Mouse (Mus musculus) kidney, embryonic 16.5 days (tissue): ENCODE results near the gene Ajap1. TPM values are rescaled to one million over a fixed set of nuclear protein-coding genes. Genes with fewer than 3 reads are reported as not detected.

Experiments
- ATAC-seq: fragments of 200-750 bp; cut with Nextera tagmentation; 2 replicates; pipeline ENCODE4 v1.8.0; 2017; ENCODE audit warnings: moderate TSS enrichment; ENCODE audit not compliant: low FRiP score, low TSS enrichment
- H3K27ac ChIP-seq: fragments of 300-500 bp; sonication (generic); 2 replicates; pipeline ENCODE4 v1.5.1; 2014; ENCODE audit warnings: low read length
- H3K27me3 ChIP-seq: fragments of 300-500 bp; sonication (generic); 2 replicates; pipeline ENCODE4 v1.6.1; 2014; ENCODE audit warnings: low read length, control low read depth, mixed read lengths; ENCODE audit not compliant: insufficient read depth
- H3K36me3 ChIP-seq: fragments of 300-500 bp; sonication (generic); 2 replicates; pipeline ENCODE4 v1.6.1; 2014; ENCODE audit warnings: low read length, control low read depth, mixed read lengths; ENCODE audit not compliant: insufficient read depth
- H3K4me1 ChIP-seq: fragments of 300-500 bp; sonication (generic); 2 replicates; pipeline ENCODE4 v1.6.1; 2014; ENCODE audit warnings: low read length, control low read depth, mixed read lengths; ENCODE audit not compliant: insufficient read depth
- H3K4me2 ChIP-seq: fragments of 300-500 bp; sonication (generic); replicated peaks from 2 replicates; pipeline ENCODE4 v1.6.1; 2014; ENCODE audit warnings: low read depth, low read length
- H3K4me3 ChIP-seq: fragments of 300-500 bp; sonication (generic); 2 replicates; pipeline ENCODE4 v1.5.1; 2014; ENCODE audit warnings: mild to moderate bottlenecking, low read length
- H3K9ac ChIP-seq: fragments of 300-500 bp; sonication (generic); replicated peaks from 2 replicates; pipeline ENCODE4 v1.6.1; 2014; ENCODE audit warnings: low read length
- H3K9me3 ChIP-seq: fragments of 300-500 bp; sonication (generic); 2 replicates; pipeline ENCODE4 v1.6.1; 2016; ENCODE audit warnings: low read length, control low read depth
- WGBS: fragments of 180-500 bp; shearing (Covaris S2); extraction: QIAGEN DNeasy Blood & Tissue Kit; methylation state at CpG from one replicate; pipeline ENCODE4 v1.1.7; 2014; 5-methylcytosine and 5-hydroxymethylcytosine counted together
- polyA plus RNA-seq: library from polyadenylated mRNA; unstranded; fragments of >200 nt; fragmentation: Nextera tagmentation; extraction: Ambion mirVana; gene quantifications from 2 replicates; pipeline ENCODE4 v1.2.1, GENCODE M21; 2015

The Ajap1 gene
- polyA plus RNA-seq, 1 experiment from 2014 or later: 1.5 TPM

DNA sequence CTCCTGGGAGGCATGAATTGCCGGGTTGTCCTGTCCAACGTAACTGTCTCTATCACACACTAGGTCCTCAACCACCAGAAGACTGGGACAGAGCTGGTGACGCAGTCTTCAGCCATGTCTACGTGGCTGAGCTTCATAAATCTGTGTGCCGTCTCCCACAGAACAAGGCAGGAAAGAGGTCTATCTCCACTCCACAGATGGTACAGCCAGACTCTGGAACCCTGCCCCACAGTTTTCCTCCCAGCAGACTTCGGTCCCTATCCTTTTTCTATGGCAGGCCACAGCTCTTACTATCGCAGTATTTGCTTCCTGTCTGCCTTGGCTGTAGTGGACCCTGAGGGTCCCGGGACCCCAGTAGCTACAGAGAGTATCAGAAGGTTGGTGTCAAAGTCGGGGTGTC is 23.1 kb downstream of the Ajap1 start:
- no peak for ATAC-seq
- H3K4me1 ChIP-seq: no peaks in the 10 kb centered on the region
- no peak overlapping the region for H3K27ac ChIP-seq
- H3K36me3 ChIP-seq: no peaks in the 10 kb centered on the region
- H3K27me3 ChIP-seq: no peaks in the 10 kb centered on the region
- no peak overlapping the region for H3K9ac ChIP-seq
- H3K9me3 ChIP-seq: no peaks in the 10 kb centered on the region
- 89% methylated on average over 9 of the region's 9 CpGs for WGBS
- H3K4me3 ChIP-seq: no peak overlapping the region
- no peak overlapping the region for H3K4me2 ChIP-seq

DNA sequence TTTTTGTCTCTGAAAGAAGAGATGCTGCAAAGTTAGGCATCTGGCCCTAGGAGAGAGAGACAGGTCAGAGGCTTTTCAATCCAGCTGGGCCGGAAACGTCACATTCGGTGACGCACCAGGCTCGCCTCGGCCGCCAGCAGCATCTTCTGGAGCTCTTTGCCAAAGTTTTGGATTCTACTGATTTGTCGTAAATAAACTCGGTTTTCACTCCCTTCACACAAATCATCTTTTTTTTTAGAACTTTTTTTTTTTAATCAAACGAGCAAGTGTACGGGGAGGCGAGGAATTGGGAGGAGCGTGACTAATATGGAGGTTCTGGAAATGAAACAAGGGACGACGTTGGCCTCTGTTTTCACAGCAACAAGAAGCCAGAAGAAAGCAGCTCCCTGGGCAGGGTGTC is 23.8 kb downstream of the Ajap1 start:
- ATAC-seq: no peak
- WGBS: 75% methylated on average over 15 of the region's 15 CpGs
- no peaks in the 10 kb centered on the region for H3K9me3 ChIP-seq
- no peak overlapping the region for H3K27ac ChIP-seq
- H3K27me3 ChIP-seq: no peaks in the 10 kb centered on the region
- no peak overlapping the region for H3K4me3 ChIP-seq
- no peaks in the 10 kb centered on the region for H3K36me3 ChIP-seq
- no peak overlapping the region for H3K9ac ChIP-seq
- H3K4me1 ChIP-seq: no peaks in the 10 kb centered on the region
- H3K4me2 ChIP-seq: no peak overlapping the region

DNA sequence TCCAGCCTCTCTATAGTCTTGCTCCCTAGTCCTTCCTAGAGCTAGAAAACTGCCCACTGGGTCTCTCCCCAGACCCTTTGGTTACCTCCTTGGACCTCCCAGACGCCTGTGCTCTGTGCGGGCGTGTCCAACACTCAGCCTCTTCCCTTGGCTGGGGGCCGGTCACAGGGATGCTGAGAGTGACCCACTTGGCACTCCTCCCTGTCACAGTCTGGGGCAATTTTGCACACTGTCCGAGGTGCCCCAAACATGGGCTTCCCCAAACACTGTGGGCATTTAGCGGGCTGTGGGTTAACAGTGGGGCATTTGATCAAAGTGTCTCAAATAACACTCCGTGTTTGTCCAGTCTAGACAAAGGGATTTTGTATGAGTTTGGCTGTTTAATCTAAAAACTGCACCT is 29.1 kb downstream of the Ajap1 start:
- no peaks in the 10 kb centered on the region for H3K9me3 ChIP-seq
- H3K9ac ChIP-seq: no peak overlapping the region
- H3K4me1 ChIP-seq: no peaks in the 10 kb centered on the region
- H3K27ac ChIP-seq: no peak overlapping the region
- no peak for ATAC-seq
- no peak overlapping the region for H3K4me2 ChIP-seq
- 59% methylated on average over 7 of the region's 7 CpGs for WGBS
- H3K36me3 ChIP-seq: no peaks in the 10 kb centered on the region
- H3K27me3 ChIP-seq: no peaks in the 10 kb centered on the region
- H3K4me3 ChIP-seq: no peak overlapping the region

- 78% methylated on average over 8 of the region's 8 CpGs for whole genome bisulfite sequencing
- Histone ChIP-seq H3K4me2 (no peak overlapping the region), H3K4me1 (no peaks in the 10 kb centered on the region), H3K27me3 (no peaks in the 10 kb centered on the region), H3K27ac (no peak overlapping the region), H3K36me3 (no peaks in the 10 kb centered on the region), H3K4me3 (no peak overlapping the region), H3K9me3 (no peaks in the 10 kb centered on the region), H3K9ac (no peak overlapping the region)
- no peak for ATAC-seq
These were observed 31.1 kb downstream of the Ajap1 start for GRCm38 (mm10) chr4:153451516-153451915.

DNA sequence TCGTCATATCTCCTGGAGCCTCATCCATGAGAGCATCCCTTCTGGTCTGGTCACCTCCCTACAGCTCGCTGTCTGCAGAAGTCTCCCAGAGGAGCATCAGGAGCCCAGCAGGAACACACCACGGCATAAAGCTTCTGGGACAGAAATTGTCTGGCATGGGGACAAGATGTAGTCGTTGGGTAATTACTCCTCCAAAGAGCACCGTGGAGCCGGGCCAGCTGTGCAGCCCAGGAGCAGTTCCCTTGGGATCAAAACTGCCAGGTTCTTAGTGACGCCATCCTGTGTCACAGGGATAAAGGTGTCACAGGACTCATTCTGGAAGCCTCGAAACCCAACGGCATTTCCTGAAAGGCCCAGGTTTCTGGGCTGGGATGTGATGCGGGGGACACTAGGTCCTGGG is 40.1 kb downstream of the Ajap1 start:
- Histone ChIP-seq H3K9me3 (no peaks in the 10 kb centered on the region), H3K9ac (no peak overlapping the region), H3K27me3 (no peaks in the 10 kb centered on the region), H3K27ac (no peak overlapping the region), H3K36me3 (no peaks in the 10 kb centered on the region), H3K4me1 (no peaks in the 10 kb centered on the region), H3K4me2 (no peak overlapping the region), H3K4me3 (no peak overlapping the region)
- WGBS: 70% methylated on average over 10 of the region's 10 CpGs
- ATAC-seq: no peak

DNA sequence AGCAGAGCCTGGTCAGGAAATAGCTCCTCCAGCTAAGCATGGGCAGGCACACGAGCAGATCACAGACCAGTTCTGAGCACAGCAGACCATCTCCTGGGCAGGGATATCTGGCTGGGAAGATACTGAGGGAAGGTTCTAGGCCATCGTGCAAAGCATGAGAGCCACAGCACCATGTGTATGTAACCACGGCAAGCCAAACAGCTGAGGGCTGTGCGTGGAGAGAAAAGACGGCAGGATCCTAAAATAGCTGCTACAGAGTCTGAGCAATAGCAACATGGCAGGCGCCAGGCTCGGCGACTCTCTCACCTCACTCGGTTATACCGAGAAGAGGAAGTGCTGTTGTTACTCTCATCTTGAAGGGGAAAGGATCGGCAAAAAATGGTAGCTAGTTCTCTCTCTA is 42.7 kb downstream of the Ajap1 start:
- Histone ChIP-seq H3K9me3 (no peaks in the 10 kb centered on the region), H3K4me2 (no peak overlapping the region), H3K27me3 (no peaks in the 10 kb centered on the region), H3K4me3 (no peak overlapping the region), H3K36me3 (no peaks in the 10 kb centered on the region), H3K4me1 (no peaks in the 10 kb centered on the region), H3K27ac (no peak overlapping the region), H3K9ac (no peak overlapping the region)
- 73% methylated on average over 11 of the region's 11 CpGs for WGBS
- no peak for ATAC-seq

DNA sequence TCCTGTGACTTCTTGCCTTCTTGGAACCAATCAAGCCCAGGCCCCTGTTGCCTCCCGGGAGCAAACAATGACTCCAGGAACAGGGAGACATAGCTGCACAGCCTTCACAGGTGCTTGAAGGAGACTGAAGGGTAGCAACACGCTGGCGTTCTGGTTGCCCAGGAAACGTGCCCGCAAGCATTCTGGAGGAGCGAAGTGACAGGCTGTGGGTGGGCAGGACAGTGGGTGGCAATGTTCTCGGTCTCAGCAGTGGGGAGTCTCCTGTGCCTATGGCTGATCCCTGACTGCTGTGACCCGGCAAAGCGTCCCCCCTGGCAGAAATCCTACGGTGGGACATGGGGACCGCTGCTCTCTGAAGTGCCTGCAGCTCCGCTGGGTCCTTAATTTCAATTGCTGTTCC is 43.6 kb downstream of the Ajap1 start:
- Histone ChIP-seq H3K27me3 (no peaks in the 10 kb centered on the region), H3K9me3 (no peaks in the 10 kb centered on the region), H3K36me3 (no peaks in the 10 kb centered on the region), H3K9ac (no peak overlapping the region), H3K4me2 (no peak overlapping the region), H3K27ac (no peak overlapping the region), H3K4me1 (no peaks in the 10 kb centered on the region), H3K4me3 (no peak overlapping the region)
- 71% methylated on average over 12 of the region's 12 CpGs for WGBS
- no peak for ATAC-seq

GRCm38 (mm10) chr4:153437196-153437595 is 45.4 kb downstream of the Ajap1 start:
- WGBS: 64% methylated on average over 9 of the region's 9 CpGs
- H3K4me3 ChIP-seq: no peak overlapping the region

DNA sequence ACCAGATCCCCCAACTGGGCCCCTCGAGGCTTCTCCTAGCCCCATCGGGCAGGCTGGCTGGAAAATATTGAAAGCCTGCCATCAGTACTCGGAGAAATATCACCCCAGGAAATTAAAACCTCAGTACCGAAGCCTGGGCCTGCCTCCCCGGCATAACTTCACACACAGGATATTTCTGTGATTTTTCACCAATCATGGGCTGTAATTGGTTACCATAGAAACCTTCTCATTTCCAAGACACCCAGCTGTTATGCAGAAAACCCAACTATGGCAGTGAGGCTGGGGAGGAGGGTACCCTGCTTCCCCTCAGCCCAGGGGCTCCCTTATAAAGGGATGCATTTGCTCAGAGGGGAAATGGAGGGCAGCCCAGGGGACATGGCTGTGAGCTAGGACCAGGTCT is 46.7 kb downstream of the Ajap1 start:
- H3K27ac ChIP-seq: no peak overlapping the region
- H3K4me2 ChIP-seq: no peak overlapping the region
- H3K9ac ChIP-seq: no peak overlapping the region
- no peak for ATAC-seq
- H3K4me1 ChIP-seq: no peaks in the 10 kb centered on the region
- no peaks in the 10 kb centered on the region for H3K9me3 ChIP-seq
- no peaks in the 10 kb centered on the region for H3K36me3 ChIP-seq
- no peak overlapping the region for H3K4me3 ChIP-seq
- WGBS: 66% methylated on average over 5 of the region's 5 CpGs
- no peaks in the 10 kb centered on the region for H3K27me3 ChIP-seq

More at GRCm38 (mm10) chr4:153437196-153437595, 45.4 kb downstream of the Ajap1 start:
- Histone ChIP-seq H3K27me3 (no peaks in the 10 kb centered on the region), H3K9ac (no peak overlapping the region), H3K9me3 (no peaks in the 10 kb centered on the region), H3K36me3 (no peaks in the 10 kb centered on the region), H3K27ac (no peak overlapping the region), H3K4me2 (no peak overlapping the region), H3K4me1 (no peaks in the 10 kb centered on the region)
- no peak for ATAC-seq

DNA sequence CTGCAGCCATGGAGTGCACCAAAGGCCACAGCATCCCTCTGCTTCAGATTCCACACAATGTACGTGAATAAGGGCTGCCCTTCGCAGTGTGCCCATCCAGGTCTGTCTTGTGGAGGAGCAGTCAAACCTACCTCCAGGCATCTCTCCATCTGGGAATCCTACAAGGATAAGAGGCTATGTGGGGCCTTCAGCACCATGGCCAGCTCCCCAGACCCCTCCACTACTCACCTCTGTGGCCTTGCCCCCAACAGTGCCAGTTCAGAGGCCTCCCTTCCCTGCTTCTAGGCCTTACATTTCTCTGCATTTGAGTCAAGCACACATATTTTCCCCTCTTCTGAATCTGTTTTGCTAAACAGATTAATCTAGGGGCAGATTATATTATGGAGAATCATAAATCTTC is 52.6 kb downstream of the Ajap1 start:
- 85% methylated on average over 2 of the region's 2 CpGs for WGBS
- ATAC-seq: no peak
- Histone ChIP-seq H3K27ac (no peak overlapping the region), H3K4me1 (no peaks in the 10 kb centered on the region), H3K9ac (no peak overlapping the region), H3K9me3 (peaks cover 6% of the 10 kb centered on the region; the same call in 1 of the 2 replicates), H3K4me2 (no peak overlapping the region), H3K27me3 (no peaks in the 10 kb centered on the region), H3K36me3 (no peaks in the 10 kb centered on the region), H3K4me3 (no peak overlapping the region)
